Mouse (Mus musculus) layer of hippocampus, postnatal 10 days (tissue): Measurements from ENCODE around the gene C2cd4c. TPM values are rescaled to one million over a fixed set of nuclear protein-coding genes. Genes with fewer than 3 reads are reported as not detected.

Experiments used
- DNase-seq, 2 experiments: peaks; one replicate each; pipeline ENCODE4 v3.0.0; 2021; ENCODE audit warnings: low spot score in 2 of 2
- total RNA-seq, 2 experiments: library from RNA; stranded (reverse); gene quantifications; 2 replicates each; pipeline ENCODE4 v1.2.3; 2021

The C2cd4c gene
- total RNA-seq, 2 experiments from 2014 or later, result 11.0 to 11.3 TPM

DNA sequence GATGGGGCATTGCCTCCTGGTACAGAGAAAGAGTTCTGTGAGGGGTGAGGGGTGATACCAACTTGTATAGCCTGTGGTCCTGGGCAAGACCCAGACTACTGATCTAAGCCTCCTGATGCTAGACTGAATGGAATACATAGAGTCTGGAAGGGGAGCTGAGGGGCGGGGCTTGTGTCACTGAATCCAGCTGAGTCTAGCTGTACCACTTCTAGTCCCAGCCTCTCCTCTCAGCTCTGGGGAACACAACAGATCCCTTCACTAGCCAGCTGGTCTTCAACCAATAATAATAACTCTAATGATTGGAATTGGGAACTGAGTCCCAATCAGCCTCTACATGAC, 449 bp upstream of the C2cd4c start:
- no peak for DNase-seq

DNA sequence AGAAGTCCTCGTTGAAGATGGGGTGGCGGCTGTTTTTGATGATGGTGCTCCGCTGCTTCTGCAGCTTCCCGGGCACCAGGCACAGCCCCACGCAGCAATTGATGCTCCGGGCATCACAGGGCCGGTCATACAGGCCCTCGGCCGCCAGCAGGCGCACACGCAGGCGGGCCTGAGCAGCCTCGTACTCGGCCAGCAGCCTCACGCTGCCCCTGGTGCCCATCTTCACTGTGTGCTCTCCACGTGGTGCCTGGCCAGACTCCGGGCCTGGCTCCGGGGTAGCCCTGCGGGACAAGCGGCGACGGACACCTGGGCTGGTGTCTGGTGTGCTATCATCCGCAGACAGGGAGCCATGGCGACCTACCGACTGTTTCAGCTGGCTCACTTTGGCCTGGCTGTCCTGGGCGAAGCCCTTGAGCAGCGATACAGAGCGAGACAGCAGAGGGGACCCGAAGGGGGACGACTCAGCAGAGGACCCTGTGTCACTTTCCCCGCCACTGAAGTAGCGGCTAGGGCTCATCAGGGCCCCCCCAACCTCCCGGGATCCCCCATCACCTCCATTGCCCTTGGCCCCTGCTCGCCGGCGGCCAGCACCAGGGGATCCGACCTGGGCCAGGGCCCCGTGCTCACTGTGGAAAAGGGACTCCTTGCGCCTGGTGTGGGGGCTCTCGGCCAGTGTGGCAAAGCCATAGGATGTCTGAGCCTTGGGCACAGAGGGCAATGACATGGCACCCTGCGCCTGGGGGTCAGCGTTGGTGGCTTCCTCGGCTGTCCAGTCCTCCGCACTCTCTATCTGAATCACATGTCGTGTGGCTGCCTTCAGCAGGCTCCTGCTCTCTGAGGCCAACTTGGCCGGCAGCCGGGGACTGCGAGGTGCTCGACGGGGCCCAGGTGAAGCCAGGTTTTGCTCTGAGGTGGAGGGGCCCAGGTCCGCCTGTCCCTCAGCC, 1.4 kb downstream of the C2cd4c start:
- peak in 1 of 2 experiments; percentile 37 for DNase-seq

DNA sequence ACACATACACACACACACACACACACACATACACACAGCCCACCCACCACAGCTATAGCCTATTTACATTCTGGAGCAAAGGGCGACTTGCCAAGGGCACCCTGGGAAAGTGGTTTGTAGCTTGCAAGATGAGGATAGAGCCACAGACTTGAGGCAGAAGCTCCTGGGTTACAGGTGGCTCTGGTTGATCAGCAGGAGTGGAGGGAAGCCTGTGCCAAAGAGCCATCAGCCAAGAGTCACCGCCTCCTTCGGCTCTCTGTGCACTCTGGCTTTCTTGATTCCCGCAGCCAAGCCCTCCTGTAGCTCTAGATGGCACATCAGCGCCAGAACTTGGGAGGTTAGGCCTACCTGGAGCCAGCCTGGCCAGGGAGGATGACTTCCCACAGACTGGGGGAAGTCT, 2.5 kb downstream of the C2cd4c start:
- peak in 1 of 2 experiments; percentile 11 for DNase-seq

DNA sequence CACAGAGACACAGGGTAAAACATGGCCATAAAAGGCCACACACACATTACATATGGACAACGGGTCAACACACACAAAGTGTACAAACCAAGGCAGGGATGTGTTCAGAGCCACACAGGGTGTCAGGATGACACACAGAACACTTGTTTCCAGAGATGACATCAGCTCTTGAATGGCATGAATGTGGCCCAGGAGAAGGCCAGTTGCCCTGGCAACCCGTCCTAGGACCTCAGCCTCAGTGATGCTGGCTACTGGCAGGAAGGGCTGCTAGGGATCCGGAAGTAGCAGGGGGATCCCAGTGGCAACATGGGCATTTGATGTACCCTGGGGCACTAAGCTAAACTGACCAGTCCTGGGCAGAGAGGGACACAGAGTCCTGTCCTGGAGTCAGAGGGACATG, 4.5 kb downstream of the C2cd4c start:
- DNase-seq, result peak in 1 of 2 experiments; percentile 13

DNA sequence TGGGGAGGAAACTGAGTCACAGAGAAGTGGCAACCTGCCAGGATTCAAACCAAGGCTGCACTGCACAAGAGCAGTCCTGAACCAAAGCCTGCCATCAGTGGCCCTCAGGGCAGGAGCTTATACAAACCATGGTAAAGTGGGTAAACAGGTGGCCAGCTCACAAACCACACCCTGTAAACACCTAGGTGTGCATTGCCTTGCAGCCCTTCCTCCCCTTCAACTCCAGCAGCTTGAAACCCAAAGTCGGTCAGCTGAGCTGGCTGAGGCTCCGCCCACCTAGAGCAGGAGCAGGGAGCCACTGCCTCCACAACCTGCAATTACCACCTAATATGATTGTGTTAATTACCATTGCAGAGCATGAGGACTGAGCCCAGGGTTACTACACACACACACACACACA, 5.9 kb downstream of the C2cd4c start:
- DNase-seq, result no peak

DNA sequence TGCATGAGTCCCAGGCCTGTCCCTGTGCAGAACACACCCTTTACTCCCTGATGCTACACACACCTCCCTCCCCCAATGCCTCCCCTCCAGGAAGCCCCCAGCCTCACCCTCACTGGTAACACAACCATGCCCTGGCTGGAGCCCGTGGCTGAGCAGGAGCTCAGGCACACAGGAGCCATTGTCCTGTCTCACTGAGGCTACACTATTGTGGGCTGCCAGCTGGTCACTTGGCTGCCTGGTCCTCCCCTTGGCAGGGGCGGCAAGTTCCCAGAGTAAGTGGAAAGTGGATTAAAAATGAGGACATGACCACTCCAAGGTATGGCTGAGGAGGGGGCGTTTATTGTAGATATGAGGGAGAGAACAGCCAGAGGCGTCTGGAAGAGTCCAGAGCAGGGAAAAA, 7.3 kb downstream of the C2cd4c start:
- peak in 1 of 2 experiments; percentile 31 for DNase-seq

DNA sequence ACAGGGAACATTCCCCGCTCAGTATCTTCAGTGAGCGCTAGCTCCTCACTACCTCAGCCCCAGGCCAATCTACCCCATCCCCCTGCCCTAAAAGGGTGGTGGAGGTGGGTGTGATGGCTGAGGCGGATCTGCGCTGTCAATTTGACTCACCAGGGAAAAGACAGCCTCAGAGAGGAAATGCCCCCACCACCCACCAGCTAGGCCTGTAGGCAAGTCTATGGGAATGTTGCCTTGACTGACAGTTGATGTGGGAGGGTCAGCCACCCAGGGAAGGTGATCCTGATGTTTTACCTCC, 15.9 kb downstream of the C2cd4c start:
- DNase-seq, result no peak

DNA sequence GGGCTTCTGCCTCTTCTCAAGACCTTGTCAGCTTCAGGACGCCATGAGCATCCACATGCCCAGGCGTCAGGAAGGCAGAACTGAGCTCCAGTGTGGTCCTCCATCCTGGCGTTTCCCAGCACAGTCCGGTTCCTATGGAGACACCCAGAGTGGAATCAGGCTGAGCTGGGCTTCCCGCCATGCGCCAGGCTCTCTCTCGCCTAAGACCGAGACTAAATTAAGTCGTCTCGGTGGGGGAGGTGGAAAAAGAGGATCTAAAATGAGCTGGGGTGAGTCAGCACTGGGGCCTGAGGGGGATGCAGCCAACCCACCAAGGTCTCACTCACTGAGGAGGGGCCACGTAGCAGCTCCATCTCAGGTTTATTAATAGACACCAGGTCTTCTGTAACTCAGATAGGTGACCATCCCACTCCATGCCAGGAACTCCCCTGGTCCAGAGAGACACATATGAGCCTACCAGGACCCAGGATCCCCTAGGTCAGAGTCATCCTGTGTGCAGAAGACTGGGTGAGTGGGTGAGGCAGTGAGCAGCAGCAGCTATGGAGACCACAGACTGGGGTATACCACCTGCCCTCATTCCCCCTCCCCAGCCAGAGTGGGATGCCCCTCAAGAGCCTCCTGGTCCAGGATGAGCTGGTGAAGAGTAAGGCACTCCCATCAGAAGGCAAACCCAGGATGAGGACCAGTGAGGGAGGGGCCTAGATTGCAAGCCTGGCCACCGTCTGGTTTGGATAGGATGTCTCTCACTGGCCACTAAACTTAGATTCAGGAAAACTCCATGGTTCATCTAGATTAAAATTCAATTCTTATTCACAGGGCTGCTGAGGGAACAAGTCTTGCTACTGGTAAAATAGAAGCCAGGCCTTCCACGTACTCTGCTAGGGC, 16.5 kb downstream of the C2cd4c start:
- peak in 1 of 2 experiments; percentile 63 for DNase-seq

DNA sequence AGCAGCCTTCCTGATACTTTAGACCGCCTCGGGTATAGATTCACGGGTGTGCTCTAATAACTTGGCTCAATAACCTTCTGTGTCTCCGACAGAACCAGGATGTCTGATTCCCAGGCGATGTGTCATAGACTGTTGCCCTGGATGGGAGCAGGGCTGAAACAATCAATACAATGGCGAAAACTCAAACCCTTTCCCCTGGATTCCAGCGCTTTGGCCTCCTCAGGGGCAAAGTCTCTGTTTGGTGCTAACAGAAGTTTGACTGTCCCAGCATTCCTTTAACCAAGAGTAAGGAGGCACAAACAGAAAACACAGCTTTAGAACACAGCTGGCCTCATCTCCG, 18.3 kb downstream of the C2cd4c start:
- no peak for DNase-seq

DNA sequence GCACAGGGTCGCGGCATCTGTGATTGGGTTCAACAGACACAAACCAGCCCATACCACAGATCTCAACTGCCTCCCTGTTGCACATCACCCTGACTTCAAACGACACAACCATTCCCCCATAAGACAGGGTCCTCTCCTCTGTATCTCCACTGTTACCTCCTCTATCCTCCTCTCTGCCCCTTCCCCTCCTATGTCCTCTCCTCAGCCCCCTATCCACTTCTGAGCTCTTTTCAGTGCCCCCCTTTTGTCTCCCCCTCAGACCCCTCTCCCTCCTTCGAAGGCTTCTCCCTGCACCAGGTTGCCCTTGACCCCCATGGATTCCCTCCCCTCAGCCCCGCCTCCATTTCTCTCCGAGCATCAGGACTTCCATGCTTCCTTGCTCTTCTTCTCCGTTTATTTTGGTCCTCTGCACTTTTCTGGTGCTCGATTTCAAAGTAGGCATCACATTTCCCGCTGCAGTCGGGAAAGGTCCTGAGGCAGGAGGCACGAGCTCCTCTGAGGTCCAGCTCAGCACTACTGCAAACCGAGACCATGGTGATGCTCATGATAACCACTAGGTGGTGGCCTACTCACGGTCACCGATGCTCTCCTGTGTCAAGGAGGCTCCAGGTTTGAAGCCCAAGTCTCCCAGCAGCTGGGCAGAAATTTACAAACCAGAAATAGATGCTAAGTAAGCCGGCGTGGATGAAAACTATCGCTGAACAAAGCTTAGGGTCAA, 18.8 kb downstream of the C2cd4c start:
- DNase-seq, result peak; percentile 60 to 68

DNA sequence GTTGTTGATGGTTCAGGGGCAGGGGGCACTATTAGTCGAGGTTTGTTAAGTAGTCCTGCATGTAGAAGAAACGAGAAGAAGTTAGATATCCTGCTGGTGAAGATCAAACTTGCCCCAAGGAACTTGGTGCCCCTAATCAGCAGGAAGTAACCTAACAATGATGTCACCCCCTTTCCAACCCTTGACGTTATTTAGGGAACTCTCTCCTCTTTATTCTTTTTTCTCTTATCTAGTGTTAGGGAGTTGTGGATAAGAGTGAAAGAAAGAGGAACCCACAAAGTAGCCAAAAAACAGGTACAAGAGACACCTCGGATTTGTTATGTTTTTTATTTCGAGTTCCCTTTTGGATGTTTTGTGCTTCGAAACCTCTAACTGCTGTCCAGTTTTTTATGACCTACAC, 19.7 kb downstream of the C2cd4c start:
- DNase-seq, result no peak

DNA sequence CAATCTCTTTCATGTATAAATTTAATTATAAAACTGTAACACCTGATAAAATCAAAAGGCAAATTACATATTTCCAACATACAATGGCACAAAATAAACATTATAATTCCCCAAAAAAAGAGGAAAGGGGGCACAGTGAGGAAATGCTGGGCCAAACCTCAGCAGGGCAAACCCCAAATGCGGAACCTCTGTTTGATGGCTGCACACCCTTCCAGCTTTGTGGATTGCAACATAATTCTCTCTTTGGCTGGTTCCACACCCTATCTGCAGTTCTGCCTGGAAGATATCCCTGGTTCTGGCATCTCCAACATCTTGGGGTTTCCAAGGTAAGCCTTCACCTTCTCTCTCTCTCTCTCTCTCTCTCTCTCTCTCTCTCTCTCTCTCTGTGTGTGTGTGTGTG, 23.1 kb downstream of the C2cd4c start:
- DNase-seq, result no peak

DNA sequence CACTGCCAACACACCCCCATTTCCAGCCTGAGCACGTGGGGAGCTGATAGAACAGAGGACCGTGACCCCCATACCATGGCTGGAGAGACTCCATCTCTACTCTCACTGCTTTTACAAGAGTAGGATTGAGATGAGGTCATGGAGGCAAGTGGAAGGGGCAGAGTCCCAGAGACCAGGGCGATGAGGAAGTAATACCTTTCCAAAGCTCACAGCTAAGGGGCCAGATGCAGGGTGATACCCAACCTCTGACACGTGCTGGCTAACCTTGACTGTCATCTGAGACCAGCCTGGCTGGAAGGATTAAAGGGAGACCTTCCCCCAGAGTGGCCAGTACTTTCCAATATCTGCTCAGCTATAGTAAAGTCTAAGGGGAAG, 26.1 kb downstream of the C2cd4c start:
- DNase-seq, result no peak

DNA sequence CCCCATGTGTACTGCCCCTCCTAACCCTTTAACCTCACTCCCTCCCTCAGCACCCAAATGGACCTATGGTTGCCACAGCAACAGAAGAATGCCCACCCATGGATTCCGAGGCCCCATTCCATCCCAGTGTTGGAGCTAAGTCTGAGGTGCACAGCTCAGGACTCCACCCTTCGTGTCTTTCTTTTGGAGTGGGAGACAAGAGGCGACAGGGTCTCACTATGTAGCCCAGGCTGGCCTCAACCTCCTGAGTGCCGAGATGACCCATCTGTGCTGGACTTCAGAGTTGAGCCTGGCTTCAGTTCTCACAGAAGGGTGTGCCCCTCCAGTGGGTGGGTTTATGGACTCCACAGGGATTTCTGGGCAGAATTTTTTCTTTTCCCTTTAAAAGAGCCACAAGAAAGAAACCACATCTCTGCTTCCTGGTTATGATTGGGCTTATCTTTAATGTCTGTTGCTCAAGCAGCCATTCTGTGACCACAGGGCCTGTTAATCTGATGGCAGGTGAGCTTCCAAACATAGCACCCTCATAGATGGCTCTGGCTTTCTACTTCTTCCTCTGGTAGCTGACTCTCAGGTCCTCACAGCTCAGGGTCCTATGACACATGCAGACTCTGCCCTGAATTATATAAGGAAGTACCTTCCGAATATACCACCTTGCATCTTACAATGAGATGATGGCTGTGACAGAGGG, 26.6 kb downstream of the C2cd4c start, which contains the start of gene Theg:
Gene Theg, minus strand, starts transcription at position 271 of the 691 bp plus-strand sequence.
- no peak for DNase-seq

DNA sequence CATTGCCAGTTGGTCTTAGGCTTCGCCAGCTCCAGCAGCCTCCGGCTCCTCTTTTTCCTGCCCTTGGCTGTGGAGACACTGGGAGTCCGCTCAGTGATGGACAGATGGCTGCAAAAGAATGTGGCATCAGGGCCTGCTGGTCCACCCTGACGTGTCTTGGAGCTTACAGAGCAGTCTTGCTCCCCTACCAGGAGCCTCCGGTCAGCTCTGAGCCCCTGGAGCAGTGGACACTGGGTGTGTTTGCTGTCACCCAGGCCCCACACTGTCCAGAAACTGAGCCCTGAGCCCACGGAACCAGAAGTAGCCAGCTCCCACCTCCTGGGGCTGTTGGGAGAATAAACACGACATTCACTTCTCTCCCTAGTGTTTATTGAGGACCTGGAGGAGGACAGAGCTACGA, 27.6 kb downstream of the C2cd4c start:
- DNase-seq, result no peak

DNA sequence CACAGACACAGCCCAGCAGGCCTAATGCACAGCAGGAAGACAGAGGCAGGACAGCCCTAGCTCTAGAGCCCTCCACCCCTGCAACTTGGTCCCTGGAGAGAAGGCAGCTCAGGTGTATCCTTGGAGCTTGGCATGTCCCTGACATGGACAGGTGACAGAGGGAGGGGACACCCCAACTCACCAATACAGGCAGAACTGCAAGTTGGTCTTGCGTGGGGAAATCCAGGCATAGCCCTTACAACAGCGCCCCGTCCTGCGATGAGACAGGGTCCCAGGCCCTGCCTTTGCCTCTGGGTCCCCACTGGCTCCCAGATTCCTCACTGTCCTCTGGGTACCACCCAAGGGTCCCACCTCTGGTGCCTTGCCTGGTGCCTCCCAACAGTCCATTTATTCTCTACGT, 28.1 kb downstream of the C2cd4c start:
- DNase-seq, result no peak

DNA sequence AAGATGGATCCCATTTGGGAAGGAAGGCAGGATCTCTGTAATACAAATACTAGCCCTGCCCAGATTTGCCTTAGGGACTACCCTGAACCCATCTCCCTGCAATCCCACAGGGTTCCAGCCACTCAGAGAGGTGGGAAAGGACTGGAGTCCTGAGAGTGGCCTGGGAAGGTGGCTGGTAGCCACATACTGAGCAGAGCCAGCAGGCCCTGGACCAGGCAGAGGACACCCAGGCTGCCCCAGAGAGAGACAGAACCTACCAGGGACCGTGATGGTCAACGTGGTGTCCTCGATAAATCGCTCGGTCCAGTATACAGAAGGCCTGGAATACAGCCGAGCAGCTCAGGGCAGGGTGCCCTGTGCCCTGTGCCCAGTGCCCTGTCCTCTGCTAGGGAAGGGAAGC, 28.7 kb downstream of the C2cd4c start:
- no peak for DNase-seq

DNA sequence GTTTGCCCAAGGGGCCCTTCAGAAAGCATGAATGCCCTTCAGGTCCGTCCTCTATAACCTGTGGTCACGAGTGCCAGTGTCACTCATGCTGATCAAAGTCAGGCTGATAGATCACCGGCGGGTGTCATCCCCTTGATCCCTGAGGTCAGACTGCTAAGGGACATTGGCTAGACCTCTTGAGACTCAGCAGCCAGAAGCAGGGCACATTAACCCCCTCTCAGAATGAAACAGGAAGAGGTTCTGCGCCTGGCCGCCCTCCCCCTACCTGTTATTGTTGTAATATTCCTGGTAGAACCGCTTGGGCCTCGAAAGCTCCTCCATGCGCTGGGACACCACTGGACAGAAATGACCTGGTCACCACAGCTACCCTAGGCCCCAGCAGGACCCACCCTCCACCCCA, 29.4 kb downstream of the C2cd4c start:
- no peak for DNase-seq

DNA sequence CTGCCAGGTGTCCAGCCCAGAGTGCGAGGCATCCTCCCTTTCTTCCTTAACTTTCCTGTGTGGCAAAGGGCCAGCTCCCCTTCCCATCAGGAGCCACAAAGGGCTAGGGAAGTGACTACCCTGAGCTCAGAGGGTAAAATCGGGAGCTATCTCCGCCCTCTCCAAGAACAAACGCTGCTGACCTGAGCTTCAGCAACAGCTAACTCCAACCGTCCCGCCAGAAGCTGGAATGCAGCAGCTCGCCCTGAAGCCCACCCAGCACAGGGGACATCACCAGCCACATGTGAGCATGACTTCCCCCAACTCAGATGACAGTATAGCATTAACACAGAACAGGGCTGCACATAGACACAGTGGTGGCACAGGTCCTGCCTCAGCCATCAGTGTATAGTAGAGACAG, 29.8 kb downstream of the C2cd4c start:
- DNase-seq, result no peak

DNA sequence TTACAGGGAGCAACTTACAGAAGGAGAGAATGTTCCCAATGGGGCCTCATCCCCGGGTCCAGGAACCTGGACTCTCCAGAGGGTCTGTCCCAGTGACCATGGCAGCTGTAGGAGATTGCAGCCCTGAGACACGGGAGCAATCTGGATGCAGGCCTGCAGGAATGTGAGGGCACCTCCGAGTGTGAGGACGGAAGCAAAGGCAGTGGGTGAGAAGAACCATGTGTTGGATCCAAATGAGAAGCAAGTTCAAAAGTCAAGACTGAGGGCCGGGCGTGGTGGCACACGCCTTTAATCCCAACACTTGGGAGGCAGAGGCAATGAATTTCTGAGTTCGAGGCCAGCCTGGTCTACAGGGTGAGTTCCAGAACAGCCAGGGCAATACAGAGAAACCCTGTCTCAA, 32.3 kb downstream of the C2cd4c start:
- DNase-seq, result no peak

DNA sequence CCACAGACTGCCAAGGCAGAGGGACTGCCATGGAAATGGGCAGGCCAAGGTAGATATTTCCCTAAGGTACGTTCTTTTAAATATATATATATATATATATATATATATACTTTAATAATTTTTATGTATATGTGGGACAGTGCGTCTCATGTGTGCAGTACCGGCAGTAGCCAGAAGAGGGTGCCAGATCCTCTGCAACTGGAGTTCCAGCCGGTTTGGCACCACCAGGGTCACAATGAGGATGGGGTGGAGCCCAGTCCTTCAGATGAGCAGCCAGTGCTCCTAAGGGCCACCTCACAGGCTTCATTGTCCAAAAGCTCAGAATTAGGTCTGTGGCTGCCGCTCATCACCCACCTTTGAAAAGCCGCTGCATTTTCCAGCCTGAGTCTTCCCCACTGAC, 33.0 kb downstream of the C2cd4c start:
- DNase-seq, result peak; percentile 76 to 78
